Mouse (Mus musculus): ENCODE data around the gene Med23.

- no peak for TF ChIP-seq POLR2A (IDR thresholded peaks at IDR 0.05; ENCODE audit: extremely low read depth, insufficient read depth, low read length)
- TF ChIP-seq CTCF (IDR thresholded peaks at IDR 0.05; ENCODE audit: extremely low read depth, insufficient read depth, low read length) = no peak
Observed at GRCm38 (mm10) chr10:24953876-24954275, 84.1 kb downstream of the Med23 start.
